Comparison of ENCODE assay signal across 32 mouse cellular contexts in genomic region chr7:129903126-129903525, GRCm38 (mm10).
DNase-seq lines count a peak whose midpoint lies in the region; ATAC-seq and TF ChIP-seq lines count a peak whose summit lies in the region.
"Had no signal": no experiment of that assay in that cellular context is flagged by ENCODE, and none has a peak within 500 bp of the region (broad histone marks: within the 10 kb centered on the region; RNA-seq: fewer than 3 reads in every experiment).

No protein-coding gene starts in this region.

- no peaks in the 10 kb centered on the region for H3K9me3 ChIP-seq in forebrain, postnatal 0 days (ENCODE audit: low read length)
- H3K9me3 ChIP-seq in forebrain, embryonic 13.5 days (replicated peaks), result no peaks in the 10 kb centered on the region
- H3K9me3 ChIP-seq: hindbrain, embryonic 12.5 days; midbrain, embryonic 10.5 days; neural tube, embryonic 12.5 days had no signal

- WGBS in forebrain, postnatal 0 days, result 23% methylated on average over 5 of the region's 5 CpGs
- WGBS in forebrain, embryonic 13.5 days, result 31% methylated on average over 5 of the region's 5 CpGs

- peak; percentile 40 for DNase-seq in forebrain, postnatal 0 days
- DNase-seq in kidney, postnatal 4 days, result peak; percentile 24 to 40
- no peak for DNase-seq in kidney, adult 8-10 months
- DNase-seq in Patski (ENCODE audit: low read depth, low spot score), result peak; percentile 42
- peak; percentile 29 for DNase-seq in telencephalon, adult 2 months (ENCODE audit: low read depth, low spot score)
- no peak for DNase-seq in cerebellum, adult 11-12 months
- DNase-seq: adrenal gland, postnatal 10 days; B cell, adult 2 months; cerebellum, adult 8-10 months; cerebellum, postnatal 36 days; gastrocnemius, adult 2 months; gastrocnemius, postnatal 36 days; heart, adult 18-20 months; heart, postnatal 36 days; kidney, adult 11 months; kidney, postnatal 36 days; layer of hippocampus, postnatal 36 days; left cerebral cortex, postnatal 4 days; lung, embryonic 14.5 days; lung, postnatal 14 days; right cerebral cortex, adult 18-20 months; spleen, adult 18-20 months; thymus, adult 18-20 months; thymus, postnatal 25 days had no signal

- no peak overlapping the region for H3K4me2 ChIP-seq in forebrain, postnatal 0 days (ENCODE audit: low read depth)
- H3K4me2 ChIP-seq in forebrain, embryonic 13.5 days, result no peak overlapping the region
- H3K4me2 ChIP-seq: heart, embryonic 11.5 days; hindbrain, embryonic 12.5 days; lung, embryonic 14.5 days; neural tube, embryonic 12.5 days had no signal

- H3K36me3 ChIP-seq in forebrain, postnatal 0 days (ENCODE audit: insufficient read depth), result no peaks in the 10 kb centered on the region
- no peaks in the 10 kb centered on the region for H3K36me3 ChIP-seq in forebrain, embryonic 13.5 days (ENCODE audit: poor library complexity, severe bottlenecking)
- H3K36me3 ChIP-seq: hindbrain, embryonic 12.5 days; midbrain, embryonic 10.5 days; neural tube, embryonic 12.5 days had no signal

- in situ Hi-C loops in Patski (cut with MboI; ENCODE audit: low pct_unique_long_range_greater_than_20kb), result no loop called here

- POLR2A ChIA-PET in Patski (lab: Charles Lee), result interaction anchor here (0.6 to 1.1 kb wide), 2 partner anchors 40 to 84 kb away, joined by 3 to 5 read pairs; no protein-coding TSS in a partner anchor

- CTCF ChIA-PET in Patski (lab: Charles Lee), result interaction anchor here (1.0 to 1.8 kb wide), 3 partner anchors 8 to 11 kb away, joined by 3 to 5 read pairs (median 3); no protein-coding TSS in a partner anchor

- no peaks in the 10 kb centered on the region for H3K4me1 ChIP-seq in forebrain, postnatal 0 days (ENCODE audit: insufficient read depth)
- H3K4me1 ChIP-seq in forebrain, embryonic 13.5 days, result peaks cover 7% of the 10 kb centered on the region; the same call in 1 of the 2 replicates
- H3K4me1 ChIP-seq: hindbrain, embryonic 12.5 days; midbrain, embryonic 10.5 days; neural tube, embryonic 12.5 days had no signal

- no peak overlapping the region for H3K9ac ChIP-seq in forebrain, postnatal 0 days
- no peak overlapping the region for H3K9ac ChIP-seq in forebrain, embryonic 13.5 days
- H3K9ac ChIP-seq: hindbrain, embryonic 12.5 days; liver, embryonic 14.5 days; lung, embryonic 14.5 days; neural tube, embryonic 12.5 days had no signal

- no peak overlapping the region for H3K27ac ChIP-seq in forebrain, postnatal 0 days (ENCODE audit: low read depth, low read length)
- no peak overlapping the region for H3K27ac ChIP-seq in forebrain, embryonic 13.5 days
- H3K27ac ChIP-seq: gastrocnemius, adult 2 months; hindbrain, embryonic 12.5 days; liver, embryonic 14.5 days; midbrain, embryonic 10.5 days; neural tube, embryonic 12.5 days had no signal

- TF ChIP-seq CTCF in forebrain, postnatal 0 days (IDR thresholded peaks at IDR 0.05; ENCODE audit: low read depth), result no peak
- TF ChIP-seq CTCF in Patski (IDR thresholded peaks at IDR 0.05), result no peak

- H3K4me3 ChIP-seq in forebrain, postnatal 0 days (ENCODE audit: low read depth, low read length), result no peak overlapping the region
- H3K4me3 ChIP-seq in forebrain, embryonic 13.5 days, result no peak overlapping the region
- H3K4me3 ChIP-seq: gastrocnemius, adult 2 months; hindbrain, embryonic 12.5 days; midbrain, embryonic 10.5 days; myocyte; neural tube, embryonic 12.5 days had no signal

- ATAC-seq in forebrain, postnatal 0 days, result no peak
- no peak for ATAC-seq in forebrain, embryonic 13.5 days
- no peak for ATAC-seq in Patski
- ATAC-seq: midbrain, embryonic 16.5 days had no signal

- H3K27me3 ChIP-seq in forebrain, postnatal 0 days (ENCODE audit: insufficient read depth, low read length), result no peaks in the 10 kb centered on the region
- H3K27me3 ChIP-seq in forebrain, embryonic 13.5 days, result no peaks in the 10 kb centered on the region
- no peaks in the 10 kb centered on the region for H3K27me3 ChIP-seq in Patski
- H3K27me3 ChIP-seq: hindbrain, embryonic 12.5 days; neural tube, embryonic 12.5 days had no signal

Comparison
In these comparisons a context has a peak if more than half of its experiments do, and no peak if none do; other contexts are left out.
1. DNase-seq: peak in forebrain, postnatal 0 days (single experiment), kidney, postnatal 4 days (2 of 2), Patski (single experiment) and telencephalon, adult 2 months (single experiment); none in kidney, adult 8-10 months (0 of 2) and cerebellum, adult 11-12 months (single experiment).